Mouse (Mus musculus): Measurements from ENCODE around the gene C1qtnf1.

The C1qtnf1 gene

GRCm38 (mm10) chr11:118496066-118496689 lies 68.2 kb downstream of the C1qtnf1 start:
- in situ Hi-C loops (cut with MboI, MseI): no loop called here
